Mouse (Mus musculus): ENCODE measurements at regions not wholly inside any gene's neighbourhood (a gene's known extent, or its start where the extent isn't known, plus 50 kb on each side); places are given as distances from the start of the nearest gene placed in this dataset.

GRCm38 (mm10) chr1:42231897-42232296 is 463.7 kb upstream of the Pou3f3 start:
- no peak for DNase-seq (ENCODE audit: low read depth, low spot score)

- no peak for DNase-seq (ENCODE audit: low read depth, low spot score)
Measured at GRCm38 (mm10) chr1:42232716-42233115, 462.9 kb upstream of the Pou3f3 start.

- no peak for DNase-seq (ENCODE audit: low read depth, low spot score)
Measured at GRCm38 (mm10) chr1:42233289-42233688, 462.3 kb upstream of the Pou3f3 start.

- DNase-seq (ENCODE audit: low read depth, low spot score): peak; percentile 29
Measured at GRCm38 (mm10) chr1:42236466-42237010, 459.0 kb upstream of the Pou3f3 start.

- peak; percentile 31 for DNase-seq (ENCODE audit: low read depth, low spot score)
Measured at GRCm38 (mm10) chr1:42238408-42238807, 457.2 kb upstream of the Pou3f3 start.

- DNase-seq (ENCODE audit: low read depth, low spot score): no peak
Measured at GRCm38 (mm10) chr1:42241172-42241571, 454.4 kb upstream of the Pou3f3 start.

GRCm38 (mm10) chr1:42241601-42242220 is 453.9 kb upstream of the Pou3f3 start:
- DNase-seq (ENCODE audit: low read depth, low spot score): no peak

GRCm38 (mm10) chr1:42242586-42243457 is 452.7 kb upstream of the Pou3f3 start:
- no peak for DNase-seq (ENCODE audit: low read depth, low spot score)

- DNase-seq (ENCODE audit: low read depth, low spot score): no peak
Measured at GRCm38 (mm10) chr1:42243458-42243855, 452.1 kb upstream of the Pou3f3 start.

GRCm38 (mm10) chr1:42243878-42244277 is 451.7 kb upstream of the Pou3f3 start:
- no peak for DNase-seq (ENCODE audit: low read depth, low spot score)

GRCm38 (mm10) chr1:42252386-42252785 is 443.2 kb upstream of the Pou3f3 start:
- no peak for DNase-seq (ENCODE audit: low read depth, low spot score)

- no peak for DNase-seq (ENCODE audit: low read depth, low spot score)
Measured at GRCm38 (mm10) chr1:42253786-42254185, 441.8 kb upstream of the Pou3f3 start.

- no peak for DNase-seq (ENCODE audit: low read depth, low spot score)
Measured at GRCm38 (mm10) chr1:42256911-42257595, 438.5 kb upstream of the Pou3f3 start.

GRCm38 (mm10) chr1:42257801-42258593 is 437.6 kb upstream of the Pou3f3 start:
- no peak for DNase-seq (ENCODE audit: low read depth, low spot score)

GRCm38 (mm10) chr1:42258594-42258910 is 437.0 kb upstream of the Pou3f3 start:
- DNase-seq (ENCODE audit: low read depth, low spot score): no peak

GRCm38 (mm10) chr1:42259216-42259977 is 436.2 kb upstream of the Pou3f3 start:
- DNase-seq (ENCODE audit: low read depth, low spot score): no peak

GRCm38 (mm10) chr1:42260033-42260925 is 435.3 kb upstream of the Pou3f3 start:
- DNase-seq (ENCODE audit: low read depth, low spot score): no peak

- no peak for DNase-seq (ENCODE audit: low read depth, low spot score)
Measured at GRCm38 (mm10) chr1:42261031-42261430, 434.5 kb upstream of the Pou3f3 start.

- no peak for DNase-seq (ENCODE audit: low read depth, low spot score)
Measured at GRCm38 (mm10) chr1:42261800-42262199, 433.8 kb upstream of the Pou3f3 start.

GRCm38 (mm10) chr1:42262606-42263005 is 433.0 kb upstream of the Pou3f3 start:
- no peak for DNase-seq (ENCODE audit: low read depth, low spot score)
